Mouse (Mus musculus) lung, postnatal 0 days (tissue): ENCODE data around the gene Abat.

ENCODE experiments used
- CTCF ChIP-seq: IDR thresholded peaks from 2 replicates; pipeline ENCODE4 v1.5.1; 2016; ENCODE audit warnings: antibody characterized with exemption, mild to moderate bottlenecking
- EP300 ChIP-seq: IDR thresholded peaks from 2 replicates; pipeline ENCODE4 v1.6.1; 2016; ENCODE audit warnings: antibody characterized with exemption, mild to moderate bottlenecking, control low read depth

DNA sequence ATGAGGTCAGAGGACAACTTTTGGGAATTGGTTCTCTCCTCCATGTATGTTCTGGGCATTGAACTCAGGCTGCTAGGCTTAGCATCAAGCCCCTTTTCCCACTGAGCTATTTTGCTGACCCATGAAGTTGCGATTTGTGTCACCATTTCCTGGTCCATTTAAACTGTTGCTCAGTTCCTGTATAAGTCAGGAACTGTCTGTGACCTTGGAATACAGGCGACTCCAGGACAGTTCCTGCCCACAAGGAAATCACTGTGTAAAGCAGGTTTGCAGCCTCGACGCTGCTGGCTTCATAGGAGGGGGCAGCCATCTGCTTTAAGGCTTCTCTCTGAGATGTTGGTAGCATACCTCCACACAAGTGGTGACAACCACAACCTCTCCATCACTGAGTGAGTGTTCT, 8.1 kb downstream of the Abat start:
- TF ChIP-seq EP300 (no peak), CTCF (no peak)
